In the genomic region with DNA sequence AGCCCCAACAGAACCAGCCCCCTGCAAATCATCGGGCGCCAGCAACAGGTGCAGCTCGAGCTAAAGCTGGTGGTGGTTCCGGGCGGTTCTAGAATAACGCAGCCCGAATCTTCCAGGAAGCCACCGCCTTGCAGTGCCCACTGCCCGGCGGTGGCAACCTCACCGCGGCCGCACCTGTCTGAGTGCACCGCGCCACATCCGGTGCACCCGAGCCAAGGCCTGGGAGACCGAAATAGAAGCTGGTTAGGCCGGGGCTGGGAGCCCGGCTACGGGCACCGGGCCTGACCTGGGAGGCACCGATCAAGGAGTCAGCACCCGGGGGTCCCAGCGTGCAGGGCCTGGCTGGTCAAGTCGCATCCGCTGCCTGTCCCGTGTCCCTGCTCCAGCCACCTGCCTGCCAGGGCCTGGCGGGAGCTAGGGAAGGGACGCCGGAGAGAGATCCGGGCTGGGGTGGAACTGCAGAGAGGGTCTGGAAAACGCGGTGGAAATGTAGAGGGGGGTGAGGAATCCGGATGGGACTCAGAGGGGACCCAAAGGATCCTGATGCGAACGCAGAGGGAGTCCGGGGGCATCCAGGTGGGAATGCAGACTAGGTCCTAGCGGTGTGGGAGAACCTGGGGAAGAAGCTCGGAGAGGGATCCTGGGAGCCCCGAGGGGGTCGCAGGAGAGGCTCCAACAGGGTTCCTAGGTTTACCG, we compare ENCODE assay signal across 7 mouse cellular contexts. TPM values are rescaled to one million over a fixed set of nuclear protein-coding genes. Genes with fewer than 3 reads are reported as not detected.
DNase-seq lines count a peak whose midpoint lies in the region; ATAC-seq and TF ChIP-seq lines count a peak whose summit lies in the region.

No protein-coding gene starts in this region.

- no peak for TF ChIP-seq POLR2A in ES-Bruce4 (IDR thresholded peaks at IDR 0.05; ENCODE audit: insufficient read depth, low read length)

- H3K36me3 ChIP-seq in ES-Bruce4 (ENCODE audit: control insufficient read depth, insufficient read depth, low read length, poor library complexity, severe bottlenecking): no peaks in the 10 kb centered on the region
- H3K36me3 ChIP-seq in embryonic facial prominence, embryonic 14.5 days (ENCODE audit: control insufficient read depth, insufficient read depth, low read length): no peaks in the 10 kb centered on the region
- no peaks in the 10 kb centered on the region for H3K36me3 ChIP-seq in heart, embryonic 16.5 days (ENCODE audit: control insufficient read depth, insufficient read depth)
- H3K36me3 ChIP-seq in megakaryocyte, embryonic 14.5 days (replicated peaks; ENCODE audit: low read length): peaks cover 33% of the 10 kb centered on the region

- H3K9ac ChIP-seq in ES-Bruce4 (ENCODE audit: low read depth, poor library complexity, severe bottlenecking): peak overlapping the region; percentile 90
- H3K9ac ChIP-seq in embryonic facial prominence, embryonic 14.5 days (ENCODE audit: low read depth, low read length): peak overlapping the region; percentile 80
- H3K9ac ChIP-seq in heart, embryonic 16.5 days (ENCODE audit: low read length): peak overlapping the region; percentile 85

- H3K9me3 ChIP-seq in ES-Bruce4 (replicated peaks; ENCODE audit: control insufficient read depth, insufficient read depth, low read length, poor library complexity, severe bottlenecking): no peaks in the 10 kb centered on the region
- no peaks in the 10 kb centered on the region for H3K9me3 ChIP-seq in embryonic facial prominence, embryonic 14.5 days (ENCODE audit: control insufficient read depth, low read length)
- H3K9me3 ChIP-seq in heart, embryonic 16.5 days (replicated peaks; ENCODE audit: control insufficient read depth, low read length): no peaks in the 10 kb centered on the region
- H3K9me3 ChIP-seq in megakaryocyte, embryonic 14.5 days: no peaks in the 10 kb centered on the region

- H3K27me3 ChIP-seq in ES-Bruce4 (ENCODE audit: control insufficient read depth, insufficient read depth, low read length, poor library complexity, severe bottlenecking): no peaks in the 10 kb centered on the region
- H3K27me3 ChIP-seq in embryonic facial prominence, embryonic 14.5 days (replicated peaks; ENCODE audit: control insufficient read depth, insufficient read depth, low read length): peaks cover 16% of the 10 kb centered on the region
- no peaks in the 10 kb centered on the region for H3K27me3 ChIP-seq in heart, embryonic 16.5 days (ENCODE audit: control insufficient read depth, insufficient read depth, low read length)
- H3K27me3 ChIP-seq in megakaryocyte, embryonic 14.5 days (replicated peaks): no peaks in the 10 kb centered on the region

- peak; percentile 11 for DNase-seq in adrenal gland, adult 8-10 months
- peak; percentile 23 for DNase-seq in embryonic facial prominence, embryonic 14.5 days (ENCODE audit: low spot score)
- peak; percentile 46 to 69 for DNase-seq in kidney, postnatal 25 days
- peak; percentile 74 for DNase-seq in spleen, adult 18-20 months

- no peak for TF ChIP-seq EP300 in ES-Bruce4 (IDR thresholded peaks at IDR 0.05; ENCODE audit: insufficient read depth, low read depth, low read length)

- TF ChIP-seq CTCF in ES-Bruce4 (IDR thresholded peaks at IDR 0.05; ENCODE audit: low read depth, low read length): no peak

- peak overlapping the region; percentile 97 for H3K4me2 ChIP-seq in embryonic facial prominence, embryonic 14.5 days (ENCODE audit: low read depth, low read length)
- peak overlapping the region; percentile 97 for H3K4me2 ChIP-seq in heart, embryonic 16.5 days (ENCODE audit: low read depth, low read length)

- WGBS in embryonic facial prominence, embryonic 14.5 days: 3% methylated on average over 32 of the region's 43 CpGs
- 2% methylated on average over 43 of the region's 43 CpGs for WGBS in heart, embryonic 16.5 days

- H3K4me3 ChIP-seq in ES-Bruce4 (ENCODE audit: low read depth, low read length): peak overlapping the region; percentile 90
- peak overlapping the region; percentile 84 for H3K4me3 ChIP-seq in embryonic facial prominence, embryonic 14.5 days (ENCODE audit: low read depth, low read length)
- H3K4me3 ChIP-seq in heart, embryonic 16.5 days (ENCODE audit: low read length): peak overlapping the region; percentile 90
- H3K4me3 ChIP-seq in megakaryocyte, embryonic 14.5 days (replicated peaks): peak overlapping the region; percentile 98

- ATAC-seq in embryonic facial prominence, embryonic 14.5 days (ENCODE audit: low read depth): peak; percentile 31
- ATAC-seq in heart, embryonic 16.5 days (replicated peaks; ENCODE audit: extremely low read depth, insufficient read depth, low FRiP score): peak; percentile 41

- H3K4me1 ChIP-seq in ES-Bruce4 (ENCODE audit: control insufficient read depth, insufficient read depth, low read length): no peaks in the 10 kb centered on the region
- H3K4me1 ChIP-seq in embryonic facial prominence, embryonic 14.5 days (ENCODE audit: control insufficient read depth, insufficient read depth, low read length): 0 out of 2 replicates have a peak, but pooled peaks cover 22% of the 10 kb centered on the region
- H3K4me1 ChIP-seq in heart, embryonic 16.5 days (ENCODE audit: control insufficient read depth, insufficient read depth, low read length): peaks cover 15% of the 10 kb centered on the region
- peaks cover 78% of the 10 kb centered on the region for H3K4me1 ChIP-seq in megakaryocyte, embryonic 14.5 days

- H3K27ac ChIP-seq in ES-Bruce4 (ENCODE audit: insufficient read depth, low read length): no peak overlapping the region
- H3K27ac ChIP-seq in embryonic facial prominence, embryonic 14.5 days (replicated peaks; ENCODE audit: low read depth, low read length): no peak overlapping the region
- peak overlapping the region; percentile 48 for H3K27ac ChIP-seq in heart, embryonic 16.5 days (ENCODE audit: low read length)

RNA-seq across cellular contexts. Expression of gene Sema4d, which starts 0.7 kb away (rescaled TPM):
- 22.9 and 24.6 TPM in 2 replicates for polyA plus RNA-seq in ES-Bruce4 (2011; ENCODE audit: insufficient read depth, insufficient read length, low read depth, missing spikeins)
- 10 to 100 TPM in 3 of 4 experiments, 1 to 10 TPM in 1; 8.9 to 23.2 (median 16.2) TPM for total RNA-seq in adrenal gland, adult 8-10 months (2022)
- 11.1 and 11.7 TPM in 2 replicates for polyA plus RNA-seq in embryonic facial prominence, embryonic 14.5 days (2014; fragmentation: Nextera tagmentation; extraction: Ambion mirVana)
- 17.6 and 22.5 TPM in 2 replicates for polyA plus RNA-seq in heart, embryonic 16.5 days (2015; fragmentation: Nextera tagmentation; extraction: Ambion mirVana)
- polyA plus RNA-seq in megakaryocyte, embryonic 14.5 days (2012; ENCODE audit: insufficient read depth, low replicate concordance): 55.2 and 58.6 TPM in 2 replicates

RNA-seq across cellular contexts. Expression of gene Gadd45g, which starts 53.6 kb away (rescaled TPM):
- 6.4 and 9.6 TPM in 2 replicates for polyA plus RNA-seq in ES-Bruce4 (2011; ENCODE audit: insufficient read depth, insufficient read length, low read depth, missing spikeins)
- 10 to 100 TPM; 13.3 to 61.3 (median 18.6) TPM for total RNA-seq in adrenal gland, adult 8-10 months (2022)
- polyA plus RNA-seq in embryonic facial prominence, embryonic 14.5 days (2014; fragmentation: Nextera tagmentation; extraction: Ambion mirVana): 53.3 and 57.3 TPM in 2 replicates
- 43.1 and 52.1 TPM in 2 replicates for polyA plus RNA-seq in heart, embryonic 16.5 days (2015; fragmentation: Nextera tagmentation; extraction: Ambion mirVana)
- polyA plus RNA-seq in megakaryocyte, embryonic 14.5 days (2012; ENCODE audit: insufficient read depth, low replicate concordance): 115 and 668 TPM in 2 replicates

Comparison
In these comparisons a context has a peak if more than half of its experiments do, and no peak if none do; other contexts are left out.
1. DNase-seq: peak in every context shown above with its lines; median percentile 74 in spleen, adult 18-20 months; 58 in kidney, postnatal 25 days; 23 in embryonic facial prominence, embryonic 14.5 days; 11 in adrenal gland, adult 8-10 months.